Comparison of ENCODE assay signal across 9 mouse cellular contexts in the genomic region with DNA sequence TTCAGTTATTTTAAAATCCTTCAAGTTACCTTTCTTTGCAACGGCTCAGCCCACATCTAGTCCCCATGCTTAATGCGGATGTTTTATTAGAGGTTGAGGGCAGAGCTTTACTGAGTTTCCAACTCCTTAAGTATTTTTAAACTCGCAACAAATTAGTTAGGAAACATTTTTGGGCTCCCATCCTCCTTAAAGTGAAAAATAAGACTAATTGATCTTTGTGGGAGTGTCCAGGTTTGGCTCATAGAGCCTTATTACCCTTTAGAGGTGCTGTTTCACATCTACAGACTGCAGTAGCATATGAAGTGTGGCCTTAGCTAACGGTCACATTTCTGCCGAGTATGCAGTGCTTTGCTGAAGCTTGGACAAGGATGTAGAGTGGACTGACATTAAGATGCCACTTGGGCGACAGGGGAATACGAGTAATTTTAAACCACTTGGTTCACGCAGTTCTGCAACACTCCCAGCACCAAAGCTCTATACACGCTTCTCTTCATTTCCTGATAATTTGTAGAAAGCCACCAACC. TPM values are rescaled to one million over a fixed set of nuclear protein-coding genes. Genes with fewer than 3 reads are reported as not detected.
DNase-seq lines count a peak whose midpoint lies in the region; ATAC-seq and TF ChIP-seq lines count a peak whose summit lies in the region.
"Had no signal": no experiment of that assay in that cellular context is flagged by ENCODE, and none has a peak within 500 bp of the region (broad histone marks: within the 10 kb centered on the region; RNA-seq: fewer than 3 reads in every experiment).

No protein-coding gene starts in this region.

- no peaks in the 10 kb centered on the region for H3K36me3 ChIP-seq in liver, adult 2 months (ENCODE audit: control insufficient read depth, insufficient read depth, low read length)
- H3K36me3 ChIP-seq in embryonic facial prominence, embryonic 10.5 days (replicated peaks), result no peaks in the 10 kb centered on the region; the same call in 1 of the 2 replicates
- peaks cover 5% of the 10 kb centered on the region; the same call in 1 of the 2 replicates for H3K36me3 ChIP-seq in intestine, embryonic 14.5 days (ENCODE audit: control insufficient read depth, insufficient read depth, low read length)

- 68% methylated on average over 9 of the region's 9 CpGs for WGBS in liver, adult 2 months
- 58% methylated on average over 9 of the region's 9 CpGs for WGBS in embryonic facial prominence, embryonic 10.5 days
- 51% methylated on average over 9 of the region's 9 CpGs for WGBS in intestine, embryonic 14.5 days

- no peak for DNase-seq in liver, adult 2 months (ENCODE audit: extremely low read depth, low read depth, low spot score)
- no peak for DNase-seq in liver
- DNase-seq in embryonic facial prominence, embryonic 10.5 days (ENCODE audit: low spot score), result no peak
- no peak for DNase-seq in intestine, embryonic 14.5 days (ENCODE audit: low spot score)
- peak; percentile 33 for DNase-seq in naive thymus-derived CD4-positive, alpha-beta T cell, adult 2 months (ENCODE audit: low read depth)
- DNase-seq in cerebellum, postnatal 36 days, result no peak
- no peak for DNase-seq in spleen, adult 18-20 months
- DNase-seq in urinary bladder, adult 2 months (ENCODE audit: low spot score), result no peak
- DNase-seq: thymus, adult 18-20 months had no signal

- no peak for ATAC-seq in intestine, embryonic 14.5 days (replicated peaks; ENCODE audit: low FRiP score, low TSS enrichment, low read depth)

- H3K9ac ChIP-seq in liver, adult 2 months (ENCODE audit: low read depth, low read length), result peak overlapping the region; percentile 93
- H3K9ac ChIP-seq in intestine, embryonic 14.5 days (ENCODE audit: low read length), result peak overlapping the region; percentile 71

- no peak for TF ChIP-seq CTCF in liver, adult 2 months (IDR thresholded peaks at IDR 0.05; ENCODE audit: low read depth, low read length)

- H3K27ac ChIP-seq in liver, adult 2 months (replicated peaks; ENCODE audit: insufficient read depth, low read depth, low read length), result no peak overlapping the region
- peak overlapping the region; percentile 89; the same call in 1 of the 2 replicates for H3K27ac ChIP-seq in embryonic facial prominence, embryonic 10.5 days (replicated peaks)
- H3K27ac ChIP-seq in intestine, embryonic 14.5 days (ENCODE audit: low read depth), result peak overlapping the region; percentile 80; the same call in 1 of the 2 replicates

- H3K9me3 ChIP-seq in embryonic facial prominence, embryonic 10.5 days, result no peaks in the 10 kb centered on the region
- no peaks in the 10 kb centered on the region for H3K9me3 ChIP-seq in intestine, embryonic 14.5 days (ENCODE audit: control insufficient read depth, low read length)

- H3K4me3 ChIP-seq in liver, adult 2 months (ENCODE audit: insufficient read depth, low read depth, low read length), result peak overlapping the region; percentile 95
- peak overlapping the region; percentile 84 for H3K4me3 ChIP-seq in embryonic facial prominence, embryonic 10.5 days
- peak overlapping the region; percentile 64 for H3K4me3 ChIP-seq in intestine, embryonic 14.5 days (ENCODE audit: low read depth, low read length)

- peaks cover 3% of the 10 kb centered on the region for H3K27me3 ChIP-seq in liver, adult 2 months (ENCODE audit: control insufficient read depth, insufficient read depth, low read length)
- peaks cover 31% of the 10 kb centered on the region for H3K27me3 ChIP-seq in embryonic facial prominence, embryonic 10.5 days (replicated peaks; ENCODE audit: low read depth, poor library complexity, severe bottlenecking)
- H3K27me3 ChIP-seq in intestine, embryonic 14.5 days (replicated peaks; ENCODE audit: control insufficient read depth, insufficient read depth, low read length), result no peaks in the 10 kb centered on the region

- TF ChIP-seq POLR2A in liver, adult 2 months (IDR thresholded peaks at IDR 0.05; ENCODE audit: extremely low read depth, insufficient read depth, low read length), result no peak

- no peaks in the 10 kb centered on the region for H3K79me2 ChIP-seq in liver, adult 2 months (ENCODE audit: control insufficient read depth, insufficient read depth, low read length)

- H3K4me1 ChIP-seq in liver, adult 2 months (ENCODE audit: control insufficient read depth, insufficient read depth, low read length), result peaks cover 2% of the 10 kb centered on the region
- peaks cover 44% of the 10 kb centered on the region for H3K4me1 ChIP-seq in embryonic facial prominence, embryonic 10.5 days
- H3K4me1 ChIP-seq in intestine, embryonic 14.5 days (replicated peaks; ENCODE audit: control insufficient read depth, insufficient read depth, low read length), result no peaks in the 10 kb centered on the region

- peak overlapping the region; percentile 97 for H3K4me2 ChIP-seq in intestine, embryonic 14.5 days (ENCODE audit: low read length)

RNA-seq across cellular contexts. Expression of gene Lrrc8c, which starts 1.3 kb away (rescaled TPM):
- 2.1 and 3.3 TPM in 2 replicates for total RNA-seq in liver, adult 2 months (2014; rRNA removed)
- polyA plus RNA-seq in liver, adult 2 months (2012; rRNA removed), result 1.5 and 1.8 TPM in 2 replicates
- polyA plus RNA-seq in embryonic facial prominence, embryonic 10.5 days (2016; fragmentation: Nextera tagmentation; extraction: Ambion mirVana), result 10.8 and 12.6 TPM in 2 replicates
- polyA plus RNA-seq in intestine, embryonic 14.5 days (2014; fragmentation: Nextera tagmentation; extraction: Ambion mirVana), result 19.1 and 21.2 TPM in 2 replicates
- 7.1 and 7.9 TPM in 2 replicates for polyA plus RNA-seq in urinary bladder, adult 2 months (2012; rRNA removed)
